Mouse (Mus musculus) liver, embryonic 16.5 days (tissue): Measurements from ENCODE around the gene Azin2. TPM values are rescaled to one million over a fixed set of nuclear protein-coding genes. Genes with fewer than 3 reads are reported as not detected.

Experiments
- ATAC-seq: fragments of 200-750 bp; cut with Nextera tagmentation; 2 replicates; pipeline ENCODE4 v1.8.0; 2017; ENCODE audit warnings: low read depth, mild to moderate bottlenecking, moderate number of reproducible peaks, moderate library complexity
- H3K27ac ChIP-seq: fragments of 300-500 bp; sonication (generic); 2 replicates; pipeline ENCODE4 v1.5.1; 2014; ENCODE audit warnings: mild to moderate bottlenecking, low read length
- H3K27me3 ChIP-seq: fragments of 300-500 bp; sonication (generic); 2 replicates; pipeline ENCODE4 v1.6.1; 2014; ENCODE audit warnings: low read depth, low read length, mixed read lengths; ENCODE audit not compliant: control insufficient read depth, insufficient read depth
- H3K36me3 ChIP-seq: fragments of 300-500 bp; sonication (generic); 2 replicates; pipeline ENCODE4 v1.6.1; 2014; ENCODE audit warnings: mild to moderate bottlenecking; ENCODE audit not compliant: control insufficient read depth, insufficient read depth
- H3K4me1 ChIP-seq: fragments of 300-500 bp; sonication (generic); 2 replicates; pipeline ENCODE4 v1.6.1; 2014; ENCODE audit warnings: low read depth, low read length, mixed read lengths; ENCODE audit not compliant: control insufficient read depth
- H3K4me2 ChIP-seq: fragments of 300-500 bp; sonication (generic); 2 replicates; pipeline ENCODE4 v1.6.1; 2014; ENCODE audit warnings: low read depth, low read length, mixed read lengths
- H3K4me3 ChIP-seq: fragments of 300-500 bp; sonication (generic); 2 replicates; pipeline ENCODE4 v1.5.1; 2014; ENCODE audit warnings: low read depth, mild to moderate bottlenecking, low read length
- H3K9ac ChIP-seq: fragments of 300-500 bp; sonication (generic); 2 replicates; pipeline ENCODE4 v1.6.1; 2014; ENCODE audit warnings: low read depth, low read length
- H3K9me3 ChIP-seq: fragments of 300-500 bp; sonication (generic); replicated peaks from 2 replicates; pipeline ENCODE4 v1.6.1; 2016; ENCODE audit warnings: low read length; ENCODE audit not compliant: control insufficient read depth
- WGBS: fragments of 180-500 bp; shearing (Covaris S2); extraction: QIAGEN DNeasy Blood & Tissue Kit; methylation state at CpG from one replicate; pipeline ENCODE4 v1.1.7; 2014; ENCODE audit not compliant: insufficient replicate concordance; 5-methylcytosine and 5-hydroxymethylcytosine counted together
- polyA plus RNA-seq: library from polyadenylated mRNA; unstranded; fragments of >200 nt; fragmentation: Nextera tagmentation; extraction: Ambion mirVana; gene quantifications from 2 replicates; pipeline ENCODE4 v1.2.1, GENCODE M21; 2015

The Azin2 gene
- polyA plus RNA-seq, 1 experiment from 2014 or later, result 0.71 TPM

GRCm38 (mm10) chr4:128883379-128883781 lies 78.9 kb downstream of the Azin2 start, which contains the start of gene Trim62:
Trim62 (plus strand) TSS chr4:128883580.
- Histone ChIP-seq H3K4me1 (peaks cover 8% of the 10 kb centered on the region), H3K4me2 (peak within 1 kb of the TSS; percentile 86), H3K4me3 (peak within 1 kb of the TSS; percentile 64), H3K27ac (no peak within 1 kb of the TSS), H3K36me3 (no peaks in the 10 kb centered on the region), H3K9me3 (no peaks in the 10 kb centered on the region), H3K27me3 (peaks cover 53% of the 10 kb centered on the region), H3K9ac (peak within 1 kb of the TSS; percentile 37; the same call in 1 of the 2 replicates)
- WGBS, result 0% methylated on average over 16 of the region's 37 CpGs
- peak; percentile 72 for ATAC-seq

Other genes starting within 250 kb of the Azin2 start
- 0.02 TPM in 1 of 2 replicates, not detected in the other for gene A3galt2, start 207.1 kb downstream of the Azin2 start, polyA plus RNA-seq
- 4.8 and 5.2 TPM in 2 replicates for gene Zfp362, start 156.4 kb downstream of the Azin2 start, polyA plus RNA-seq
- gene Trim62, start 78.9 kb downstream of the Azin2 start, polyA plus RNA-seq, result 0.11 and 0.15 TPM in 2 replicates
- 106 and 116 TPM in 2 replicates for gene Ak2, start 29.5 kb upstream of the Azin2 start, polyA plus RNA-seq
- 3.9 and 4.4 TPM in 2 replicates for gene Rnf19b, start 95.8 kb upstream of the Azin2 start, polyA plus RNA-seq
- gene Tmem54, start 143.1 kb upstream of the Azin2 start, polyA plus RNA-seq, result 0.58 and 1.7 TPM in 2 replicates
- gene Hpca, start 159.6 kb upstream of the Azin2 start, polyA plus RNA-seq, result 0.27 and 0.37 TPM in 2 replicates
- gene Fndc5, start 174.6 kb upstream of the Azin2 start, polyA plus RNA-seq, result 0.44 and 0.71 TPM in 2 replicates
- gene S100pbp, start 227.3 kb upstream of the Azin2 start, polyA plus RNA-seq, result 6.1 and 6.3 TPM in 2 replicates
- gene Yars, start 227.3 kb upstream of the Azin2 start, polyA plus RNA-seq, result 56.4 and 61.8 TPM in 2 replicates